Mouse (Mus musculus): Measurements from ENCODE around the gene Frmd4b. TPM values are rescaled to one million over a fixed set of nuclear protein-coding genes. Genes with fewer than 3 reads are reported as not detected.
A peak's percentile ranks its signal among the peaks of the same experiment; 100 is the strongest.

Gene Frmd4b
- polyA plus RNA-seq, 1 experiment, result 8.2 TPM

DNA sequence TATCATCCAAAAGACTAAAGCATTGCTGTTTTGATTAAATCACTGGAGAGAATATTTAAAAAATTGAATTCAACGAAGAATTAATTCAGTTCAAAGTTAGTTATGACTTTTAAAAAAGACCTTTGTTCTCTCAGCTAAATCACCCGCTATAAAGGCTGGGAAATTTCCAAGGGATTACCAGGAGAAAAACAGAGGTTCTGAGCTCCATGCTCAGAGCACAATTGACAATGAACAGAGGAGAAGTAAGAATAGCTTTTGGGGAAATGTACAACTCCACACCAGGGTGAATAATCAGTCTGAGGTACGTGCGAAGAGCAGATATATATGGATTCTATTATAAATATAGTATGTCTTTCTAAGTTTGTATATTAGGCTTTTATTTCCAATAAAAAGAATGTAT lies 293.4 kb downstream of the Frmd4b start:
- DNase-seq, result no peak
- no peak overlapping the region for H3K4me3 ChIP-seq (ENCODE audit: control insufficient read depth, insufficient read depth, low read length)
- H3K4me1 ChIP-seq (replicated peaks; ENCODE audit: control insufficient read depth, insufficient read depth, low read length), result peaks cover 21% of the 10 kb centered on the region
- 96% methylated on average over 4 of the region's 4 CpGs for WGBS
- H3K36me3 ChIP-seq (ENCODE audit: control insufficient read depth, insufficient read depth, low read length), result no peaks in the 10 kb centered on the region
- no peak overlapping the region for H3K27ac ChIP-seq (ENCODE audit: control insufficient read depth, insufficient read depth, low read length)
- no peaks in the 10 kb centered on the region for H3K27me3 ChIP-seq (ENCODE audit: control insufficient read depth, insufficient read depth, low read length)
- TF ChIP-seq CTCF (IDR thresholded peaks at IDR 0.05; ENCODE audit: borderline replicate concordance, control insufficient read depth, extremely low read depth, insufficient read depth, low read length, poor library complexity) (no peak), POLR2A (IDR thresholded peaks at IDR 0.05; ENCODE audit: control insufficient read depth, extremely low read depth, insufficient read depth, low read length, poor library complexity) (no peak)

DNA sequence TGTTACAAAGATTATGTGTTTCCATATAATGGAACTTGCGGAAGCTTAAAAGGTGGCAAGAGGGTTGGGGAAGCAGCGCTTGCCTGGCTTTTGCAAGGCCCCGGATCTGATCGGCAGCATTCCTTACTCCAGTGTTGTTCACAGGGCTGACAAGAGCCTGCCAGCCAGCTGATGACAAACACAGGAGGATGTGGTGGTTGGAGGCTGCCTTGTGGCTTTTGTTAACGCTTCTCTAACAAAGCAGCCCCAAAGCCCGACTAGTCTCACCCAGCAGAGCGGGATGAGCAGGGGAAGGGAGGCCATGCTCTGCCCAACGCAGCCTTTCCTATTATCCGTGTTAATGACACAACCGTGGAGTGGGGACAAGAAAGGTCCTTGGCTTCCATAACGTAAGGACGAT lies 295.2 kb downstream of the Frmd4b start:
- Histone ChIP-seq H3K4me3 (ENCODE audit: control insufficient read depth, insufficient read depth, low read length) (no peak overlapping the region), H3K4me1 (replicated peaks; ENCODE audit: control insufficient read depth, insufficient read depth, low read length) (peaks cover 30% of the 10 kb centered on the region), H3K27ac (ENCODE audit: control insufficient read depth, insufficient read depth, low read length) (no peak overlapping the region), H3K36me3 (ENCODE audit: control insufficient read depth, insufficient read depth, low read length) (no peaks in the 10 kb centered on the region), H3K27me3 (ENCODE audit: control insufficient read depth, insufficient read depth, low read length) (no peaks in the 10 kb centered on the region)
- 0 out of 2 replicates have a peak, but pooled peaks have one; percentile 31 for TF ChIP-seq POLR2A (IDR thresholded peaks at IDR 0.05; ENCODE audit: control insufficient read depth, extremely low read depth, insufficient read depth, low read length, poor library complexity)
- TF ChIP-seq CTCF (IDR thresholded peaks at IDR 0.05; ENCODE audit: borderline replicate concordance, control insufficient read depth, extremely low read depth, insufficient read depth, low read length, poor library complexity), result no peak
- DNase-seq, result peak; percentile 24
- 41% methylated on average over 12 of the region's 12 CpGs for WGBS

DNA sequence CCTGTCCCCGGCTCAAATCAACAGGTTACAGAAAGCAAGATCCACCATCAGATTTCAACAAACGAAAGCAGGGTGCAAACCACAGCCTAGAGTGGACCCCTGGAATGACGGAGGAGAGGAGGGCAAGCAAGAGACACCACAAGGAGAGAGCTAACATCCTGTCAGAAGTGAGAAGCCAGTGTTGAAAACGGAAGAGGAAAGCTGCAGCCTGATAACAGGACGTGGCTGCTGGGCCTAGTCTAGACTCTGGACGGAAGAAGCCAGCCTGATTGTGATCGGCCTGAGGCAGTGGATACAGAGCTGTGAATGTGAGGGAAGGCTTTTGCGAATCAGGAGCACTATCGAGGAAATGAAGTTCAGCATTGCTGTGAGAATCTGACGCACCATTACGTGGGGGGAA lies 296.2 kb downstream of the Frmd4b start:
- Histone ChIP-seq H3K4me1 (replicated peaks; ENCODE audit: control insufficient read depth, insufficient read depth, low read length) (peaks cover 33% of the 10 kb centered on the region), H3K4me3 (ENCODE audit: control insufficient read depth, insufficient read depth, low read length) (no peak overlapping the region), H3K36me3 (ENCODE audit: control insufficient read depth, insufficient read depth, low read length) (no peaks in the 10 kb centered on the region), H3K27ac (ENCODE audit: control insufficient read depth, insufficient read depth, low read length) (peak overlapping the region; percentile 36), H3K27me3 (ENCODE audit: control insufficient read depth, insufficient read depth, low read length) (no peaks in the 10 kb centered on the region)
- TF ChIP-seq CTCF (IDR thresholded peaks at IDR 0.05; ENCODE audit: borderline replicate concordance, control insufficient read depth, extremely low read depth, insufficient read depth, low read length, poor library complexity) (no peak), POLR2A (IDR thresholded peaks at IDR 0.05; ENCODE audit: control insufficient read depth, extremely low read depth, insufficient read depth, low read length, poor library complexity) (no peak)
- DNase-seq, result peak; percentile 14
- WGBS, result 22% methylated on average over 11 of the region's 11 CpGs

- Histone ChIP-seq H3K27me3 (ENCODE audit: control insufficient read depth, insufficient read depth, low read length) (no peaks in the 10 kb centered on the region), H3K36me3 (ENCODE audit: control insufficient read depth, insufficient read depth, low read length) (no peaks in the 10 kb centered on the region), H3K4me1 (replicated peaks; ENCODE audit: control insufficient read depth, insufficient read depth, low read length) (peaks cover 33% of the 10 kb centered on the region), H3K27ac (ENCODE audit: control insufficient read depth, insufficient read depth, low read length) (no peak overlapping the region), H3K4me3 (ENCODE audit: control insufficient read depth, insufficient read depth, low read length) (no peak overlapping the region)
- TF ChIP-seq CTCF (IDR thresholded peaks at IDR 0.05; ENCODE audit: borderline replicate concordance, control insufficient read depth, extremely low read depth, insufficient read depth, low read length, poor library complexity) (no peak), POLR2A (IDR thresholded peaks at IDR 0.05; ENCODE audit: control insufficient read depth, extremely low read depth, insufficient read depth, low read length, poor library complexity) (no peak)
- no peak for DNase-seq
- WGBS, result 83% methylated on average over 4 of the region's 4 CpGs
Observed at GRCm38 (mm10) chr6:97319081-97319480, 298.3 kb downstream of the Frmd4b start.

DNA sequence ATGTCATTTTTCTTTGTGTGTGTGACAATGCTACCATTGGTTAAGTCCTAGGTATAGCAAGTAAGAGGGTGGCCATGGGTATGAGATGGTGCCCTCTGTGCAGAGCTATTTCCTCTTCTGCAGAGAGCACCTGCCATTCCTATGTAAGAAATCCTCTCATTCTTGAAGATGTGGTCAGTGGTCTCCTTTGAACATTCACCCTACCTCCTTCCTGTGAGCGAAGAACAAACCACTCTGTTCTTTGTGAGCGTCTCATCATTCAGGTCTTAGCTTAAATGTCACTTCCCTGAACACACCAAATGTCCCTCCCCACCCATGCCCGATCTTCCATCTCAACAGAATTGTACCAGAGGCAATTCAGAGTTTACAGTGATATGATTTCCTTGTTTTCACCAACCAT lies 299.4 kb downstream of the Frmd4b start:
- TF ChIP-seq POLR2A (IDR thresholded peaks at IDR 0.05; ENCODE audit: control insufficient read depth, extremely low read depth, insufficient read depth, low read length, poor library complexity) (no peak), CTCF (IDR thresholded peaks at IDR 0.05; ENCODE audit: borderline replicate concordance, control insufficient read depth, extremely low read depth, insufficient read depth, low read length, poor library complexity) (no peak)
- peak; percentile 22 for DNase-seq
- WGBS, result 4% methylated on average over 3 of the region's 3 CpGs
- Histone ChIP-seq H3K4me3 (ENCODE audit: control insufficient read depth, insufficient read depth, low read length) (no peak overlapping the region), H3K4me1 (replicated peaks; ENCODE audit: control insufficient read depth, insufficient read depth, low read length) (peaks cover 31% of the 10 kb centered on the region), H3K36me3 (ENCODE audit: control insufficient read depth, insufficient read depth, low read length) (no peaks in the 10 kb centered on the region), H3K27me3 (ENCODE audit: control insufficient read depth, insufficient read depth, low read length) (no peaks in the 10 kb centered on the region), H3K27ac (ENCODE audit: control insufficient read depth, insufficient read depth, low read length) (no peak overlapping the region)

DNA sequence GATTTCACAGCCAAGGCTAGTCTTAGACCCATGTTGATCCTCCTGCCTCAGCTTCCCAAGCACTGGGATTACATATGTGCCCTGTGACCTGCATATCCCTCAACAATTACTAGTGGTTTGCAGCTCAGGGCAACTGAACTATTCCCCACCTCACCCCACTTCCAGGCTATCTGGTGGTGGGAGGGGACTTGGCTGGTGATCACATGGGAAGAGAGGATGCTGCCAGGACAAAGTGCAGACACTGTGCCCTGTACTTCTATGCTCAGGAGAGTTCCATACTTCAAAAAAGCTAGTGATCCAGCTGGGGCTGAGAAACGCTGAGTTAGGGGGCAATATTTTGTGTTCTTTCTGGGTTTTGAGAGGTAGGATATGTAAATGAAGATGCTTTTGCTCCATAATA lies 300.6 kb downstream of the Frmd4b start:
- TF ChIP-seq CTCF (IDR thresholded peaks at IDR 0.05; ENCODE audit: borderline replicate concordance, control insufficient read depth, extremely low read depth, insufficient read depth, low read length, poor library complexity) (no peak), POLR2A (IDR thresholded peaks at IDR 0.05; ENCODE audit: control insufficient read depth, extremely low read depth, insufficient read depth, low read length, poor library complexity) (no peak)
- Histone ChIP-seq H3K27ac (ENCODE audit: control insufficient read depth, insufficient read depth, low read length) (no peak overlapping the region), H3K36me3 (ENCODE audit: control insufficient read depth, insufficient read depth, low read length) (no peaks in the 10 kb centered on the region), H3K27me3 (ENCODE audit: control insufficient read depth, insufficient read depth, low read length) (no peaks in the 10 kb centered on the region), H3K4me1 (replicated peaks; ENCODE audit: control insufficient read depth, insufficient read depth, low read length) (peaks cover 27% of the 10 kb centered on the region), H3K4me3 (ENCODE audit: control insufficient read depth, insufficient read depth, low read length) (no peak overlapping the region)
- no peak for DNase-seq
- 87% methylated on average over 1 of the region's 1 CpGs for WGBS

GRCm38 (mm10) chr6:97315311-97315710 lies 302.0 kb downstream of the Frmd4b start:
- WGBS, result 66% methylated on average over 3 of the region's 3 CpGs
- Histone ChIP-seq H3K27ac (ENCODE audit: control insufficient read depth, insufficient read depth, low read length) (no peak overlapping the region), H3K36me3 (ENCODE audit: control insufficient read depth, insufficient read depth, low read length) (no peaks in the 10 kb centered on the region), H3K4me1 (replicated peaks; ENCODE audit: control insufficient read depth, insufficient read depth, low read length) (peaks cover 25% of the 10 kb centered on the region), H3K27me3 (ENCODE audit: control insufficient read depth, insufficient read depth, low read length) (no peaks in the 10 kb centered on the region), H3K4me3 (ENCODE audit: control insufficient read depth, insufficient read depth, low read length) (no peak overlapping the region)
- TF ChIP-seq POLR2A (IDR thresholded peaks at IDR 0.05; ENCODE audit: control insufficient read depth, extremely low read depth, insufficient read depth, low read length, poor library complexity) (no peak), CTCF (IDR thresholded peaks at IDR 0.05; ENCODE audit: borderline replicate concordance, control insufficient read depth, extremely low read depth, insufficient read depth, low read length, poor library complexity) (no peak)
- no peak for DNase-seq

All from thymus, adult 2 months (tissue).